Mouse (Mus musculus) layer of hippocampus, postnatal 10 days (tissue): ENCODE results near the gene Prg4. TPM values are rescaled to one million over a fixed set of nuclear protein-coding genes. Genes with fewer than 3 reads are reported as not detected.

Source experiments
- DNase-seq, 2 experiments: peaks; one replicate each; pipeline ENCODE4 v3.0.0; 2021; ENCODE audit warnings: low spot score in 2 of 2
- total RNA-seq, 2 experiments: library from RNA; stranded (reverse); gene quantifications; 2 replicates each; pipeline ENCODE4 v1.2.3; 2021

Prg4 gene
- total RNA-seq, 2 experiments from 2014 or later: 2.0 TPM; not detected in 1

DNA sequence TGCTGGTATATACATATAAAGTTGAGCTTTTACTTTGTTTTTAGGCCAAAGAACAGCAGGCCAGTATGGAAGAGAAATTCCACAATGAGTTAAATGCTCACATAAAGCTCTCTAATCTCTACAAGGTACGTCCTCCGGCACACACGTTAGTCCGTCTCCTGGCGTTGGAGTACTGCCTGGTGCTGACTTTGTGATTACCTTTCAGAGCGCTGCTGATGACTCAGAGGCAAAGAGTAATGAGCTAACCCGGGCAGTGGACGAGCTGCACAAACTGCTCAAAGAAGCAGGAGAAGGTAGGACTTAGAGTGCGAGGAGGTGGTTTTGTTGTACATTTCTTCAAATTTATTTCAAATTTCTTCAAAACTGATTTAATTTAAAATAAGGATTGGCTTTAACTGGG is 58.7 kb downstream of the Prg4 start:
- DNase-seq: no peak

DNA sequence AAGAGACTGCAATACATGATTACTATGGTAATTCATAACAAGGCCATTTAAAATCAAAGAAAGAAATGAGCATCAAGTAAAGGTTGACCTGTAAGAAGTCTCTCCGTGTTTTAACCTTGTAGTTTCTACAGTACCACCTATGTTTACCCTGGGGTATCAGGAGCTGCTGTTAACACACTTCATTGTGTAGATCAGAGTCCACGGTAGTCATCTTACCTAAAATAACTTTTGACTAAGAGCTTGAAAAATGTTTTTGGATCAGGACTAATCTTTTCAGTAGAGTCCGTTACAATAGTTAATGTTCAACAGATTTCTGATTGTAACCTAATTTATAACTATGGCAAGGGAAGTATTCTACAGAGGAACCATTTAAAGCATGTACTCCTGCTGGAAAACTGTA is 61.4 kb downstream of the Prg4 start:
- DNase-seq: no peak

DNA sequence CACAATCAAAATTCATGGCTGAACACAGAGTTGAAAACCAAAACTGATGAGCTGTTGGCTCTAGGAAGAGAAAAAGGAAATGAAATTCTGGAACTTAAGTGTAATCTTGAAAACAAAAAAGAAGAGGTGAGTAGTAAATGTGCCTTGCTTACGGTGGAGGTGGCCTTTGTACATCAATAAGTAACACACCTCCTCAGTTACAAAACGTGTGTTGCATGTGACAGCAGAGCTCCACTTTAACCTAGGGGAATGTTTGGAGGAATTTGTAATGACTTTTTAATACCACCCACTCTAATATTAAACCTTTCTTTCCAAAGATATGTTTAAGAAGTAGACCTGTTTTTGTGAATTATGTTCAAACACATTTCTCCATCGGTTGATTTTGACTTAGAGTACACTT is 62.1 kb downstream of the Prg4 start:
- no peak for DNase-seq

Other genes starting within 250 kb of the Prg4 start
- not detected for gene Pdc, start 146.7 kb downstream of the Prg4 start, total RNA-seq
- 100 to 1,000 TPM; 119 to 124 TPM for gene Tpr, start 73.3 kb downstream of the Prg4 start, total RNA-seq
- 10 to 100 TPM; 38.6 to 44.1 TPM for gene Odr4, start 73.1 kb downstream of the Prg4 start, total RNA-seq